Mouse (Mus musculus) limb, embryonic 14.5 days (tissue): Measurements from ENCODE around the gene Phactr2. TPM values are rescaled to one million over a fixed set of nuclear protein-coding genes. Genes with fewer than 3 reads are reported as not detected.
"Not testable (repeated sequence)": the region's sequence is repeated elsewhere in the genome, so short reads cannot be mapped to it uniquely, and the experiment has no call there.

Source experiments
- ATAC-seq: fragments of 200-750 bp; cut with Nextera tagmentation; 2 replicates; pipeline ENCODE4 v1.8.0; 2017; ENCODE audit warnings: low read depth, moderate number of reproducible peaks, moderate TSS enrichment; ENCODE audit not compliant: low FRiP score
- DNase-seq: peaks from one replicate; pipeline ENCODE4 v3.0.0-alpha.2; 2015; ENCODE audit warnings: low spot score
- H3K27ac ChIP-seq: fragments of 300-500 bp; sonication (generic); replicated peaks from 2 replicates; pipeline ENCODE4 v1.5.1; 2014; ENCODE audit warnings: low read depth, mild to moderate bottlenecking, low read length, moderate library complexity, mixed read lengths
- H3K27me3 ChIP-seq: fragments of 300-500 bp; sonication (generic); 2 replicates; pipeline ENCODE4 v1.6.1; 2014; ENCODE audit warnings: low read length, mixed read lengths; ENCODE audit not compliant: control insufficient read depth, insufficient read depth
- H3K36me3 ChIP-seq: fragments of 300-500 bp; sonication (generic); 2 replicates; pipeline ENCODE4 v1.6.1; 2014; ENCODE audit warnings: mild to moderate bottlenecking, low read length, moderate library complexity, mixed read lengths; ENCODE audit not compliant: control insufficient read depth, insufficient read depth
- H3K4me1 ChIP-seq: fragments of 300-500 bp; sonication (generic); 2 replicates; pipeline ENCODE4 v1.6.1; 2014; ENCODE audit warnings: antibody characterized with exemption, low read length, mixed read lengths; ENCODE audit not compliant: control insufficient read depth, insufficient read depth
- H3K4me2 ChIP-seq: fragments of 300-500 bp; sonication (generic); replicated peaks from 2 replicates; pipeline ENCODE4 v1.6.1; 2014; ENCODE audit warnings: low read depth, mild to moderate bottlenecking, low read length, moderate library complexity; ENCODE audit not compliant: severe bottlenecking
- H3K4me3 ChIP-seq: fragments of 300-500 bp; sonication (generic); replicated peaks from 2 replicates; pipeline ENCODE4 v1.5.1; 2014; ENCODE audit warnings: low read length
- H3K9ac ChIP-seq: fragments of 300-500 bp; sonication (generic); 2 replicates; pipeline ENCODE4 v1.6.1; 2014; ENCODE audit warnings: mild to moderate bottlenecking, low read depth, low read length, moderate library complexity; ENCODE audit not compliant: severe bottlenecking
- H3K9me3 ChIP-seq: fragments of 300-500 bp; sonication (generic); 2 replicates; pipeline ENCODE4 v1.6.1; 2016; ENCODE audit warnings: low read length; ENCODE audit not compliant: control insufficient read depth
- POLR2A ChIP-seq: fragments of 200-500 bp; IDR thresholded peaks from 2 replicates; pipeline ENCODE4 v1.8.0; 2012; ENCODE audit warnings: inconsistent platforms, mild to moderate bottlenecking, moderate library complexity, borderline replicate concordance; ENCODE audit not compliant: insufficient read depth, insufficient read length; ENCODE audit errors: extremely low read depth
- WGBS: fragments of 180-500 bp; shearing (Covaris S2); extraction: QIAGEN DNeasy Blood & Tissue Kit; methylation state at CpG from one replicate; pipeline ENCODE4 v1.1.7; 2014; 5-methylcytosine and 5-hydroxymethylcytosine counted together
- polyA plus RNA-seq, 2 experiments: library from polyadenylated mRNA; depleted of rRNA in 1 of 2; stranded (reverse) in 1 of 2; unstranded in 1 of 2; fragments of >200 nt; fragmentation: Nextera tagmentation in 1 of 2; extraction: Ambion mirVana in 1 of 2; gene quantifications; 2 replicates each; pipeline versions ENCODE4 v1.2.1 to v1.2.3; 2012 to 2014

The Phactr2 gene
- polyA plus RNA-seq, 2 experiments: 20.0 to 36.5 TPM

DNA sequence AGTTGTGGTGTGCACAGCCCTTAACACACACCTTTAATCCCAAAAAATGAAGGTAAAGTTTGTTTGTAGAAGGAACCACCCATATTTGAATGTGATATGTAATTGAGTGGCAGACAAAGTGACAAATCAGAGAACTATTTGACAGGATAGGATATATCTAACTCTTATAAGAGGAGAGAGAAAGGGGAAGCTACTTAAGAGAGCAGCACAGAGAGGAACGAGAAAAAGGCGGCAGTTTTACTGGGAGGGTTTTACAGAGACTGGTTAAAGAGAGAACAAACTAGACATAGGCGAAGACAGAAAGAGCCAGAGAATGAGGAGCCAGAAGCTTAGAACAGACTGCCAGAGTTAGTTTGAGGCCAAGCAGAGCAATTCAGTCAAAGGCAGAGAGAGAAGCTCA, 273.4 kb downstream of the Phactr2 start:
- no peak overlapping the region for H3K9ac ChIP-seq
- no peak overlapping the region for H3K4me3 ChIP-seq
- WGBS: 89% methylated on average over 3 of the region's 3 CpGs
- no peak overlapping the region for H3K4me2 ChIP-seq
- ATAC-seq (no peak), DNase-seq (no peak)
- H3K27me3 ChIP-seq: no peaks in the 10 kb centered on the region
- no peaks in the 10 kb centered on the region for H3K9me3 ChIP-seq
- TF ChIP-seq POLR2A: no peak
- H3K27ac ChIP-seq: no peak overlapping the region
- H3K36me3 ChIP-seq: no peaks in the 10 kb centered on the region
- no peaks in the 10 kb centered on the region; the same call in 1 of the 2 replicates for H3K4me1 ChIP-seq

- ATAC-seq (no peak), DNase-seq (no peak)
- TF ChIP-seq POLR2A: no peak
- Histone ChIP-seq H3K36me3 (no peaks in the 10 kb centered on the region), H3K9ac (no peak overlapping the region), H3K27me3 (no peaks in the 10 kb centered on the region), H3K9me3 (no peaks in the 10 kb centered on the region), H3K4me2 (no peak overlapping the region), H3K4me1 (no peaks in the 10 kb centered on the region; the same call in 1 of the 2 replicates), H3K27ac (no peak overlapping the region), H3K4me3 (no peak overlapping the region)
- whole genome bisulfite sequencing: 86% methylated on average over 1 of the region's 1 CpGs
Observed at GRCm38 (mm10) chr10:13199234-13199633, 275.0 kb downstream of the Phactr2 start.

DNA sequence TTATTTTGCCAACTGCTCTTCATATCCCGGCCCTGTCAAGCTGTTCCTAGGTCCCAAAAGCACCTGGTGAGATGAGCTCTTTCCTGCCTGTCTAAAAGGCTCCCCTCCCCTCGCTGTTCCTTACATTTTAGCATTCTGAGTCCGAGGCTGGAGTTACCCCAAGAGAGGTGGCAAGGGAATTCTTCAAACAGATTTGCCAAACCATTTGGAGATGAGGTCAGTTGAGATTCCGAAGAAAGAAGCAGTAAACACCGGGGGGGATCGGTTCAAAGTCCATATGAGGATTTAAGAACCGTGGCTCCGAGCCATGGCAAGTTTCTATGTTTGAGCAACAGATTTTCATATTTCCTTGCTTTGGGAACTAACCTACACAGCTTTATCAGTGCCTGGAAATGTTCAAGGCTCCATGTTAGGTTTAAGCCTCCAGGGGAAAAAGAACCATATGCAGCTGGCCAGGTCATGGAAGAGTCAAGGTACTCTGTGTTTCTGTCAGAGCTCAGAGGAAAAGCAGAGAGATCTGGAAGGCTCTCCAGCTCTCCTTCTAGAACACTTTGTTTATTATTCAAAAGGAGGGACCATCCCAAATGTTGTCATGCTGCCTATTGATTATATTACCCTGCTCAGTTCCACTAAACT, 277.2 kb downstream of the Phactr2 start:
- Histone ChIP-seq H3K36me3 (no peaks in the 10 kb centered on the region), H3K9me3 (no peaks in the 10 kb centered on the region), H3K4me1 (peaks cover 4% of the 10 kb centered on the region; the same call in 1 of the 2 replicates), H3K9ac (no peak overlapping the region), H3K4me2 (no peak overlapping the region), H3K27me3 (no peaks in the 10 kb centered on the region), H3K4me3 (no peak overlapping the region), H3K27ac (no peak overlapping the region)
- ATAC-seq (peak; percentile 50), DNase-seq (peak; percentile 82)
- whole genome bisulfite sequencing: 56% methylated on average over 8 of the region's 8 CpGs
- TF ChIP-seq POLR2A: no peak

GRCm38 (mm10) chr10:13193496-13193895, 280.7 kb downstream of the Phactr2 start:
- not testable (repeated sequence) for ATAC-seq, H3K27me3 ChIP-seq, H3K9me3 ChIP-seq, H3K9ac ChIP-seq, H3K27ac ChIP-seq, DNase-seq, H3K4me1 ChIP-seq
- H3K4me2 ChIP-seq: peak overlapping the region; percentile 79; the same call in 1 of the 2 replicates
- 87% methylated on average over 7 of the region's 7 CpGs for WGBS
- peak overlapping the region; percentile 88 for H3K4me3 ChIP-seq
- peaks cover 13% of the 10 kb centered on the region for H3K36me3 ChIP-seq

- Histone ChIP-seq H3K4me2 (peak within 1 kb of the TSS; percentile 79), H3K9ac (peak within 1 kb of the TSS; percentile 79), H3K4me3 (peak within 1 kb of the TSS; percentile 88), H3K4me1 (peaks cover 5% of the 10 kb centered on the region; the same call in 1 of the 2 replicates), H3K27me3 (no peaks in the 10 kb centered on the region), H3K36me3 (peaks cover 14% of the 10 kb centered on the region), H3K9me3 (no peaks in the 10 kb centered on the region), H3K27ac (peak within 1 kb of the TSS; percentile 77)
- ATAC-seq (peak; percentile 97), DNase-seq (peak; percentile 94)
- TF ChIP-seq POLR2A: no peak
- WGBS: under 1% methylated on average over 42 of the region's 43 CpGs
Observed at GRCm38 (mm10) chr10:13192731-13193351, 281.4 kb downstream of the Phactr2 start, which contains the start of gene Ltv1. Ltv1 (minus strand) TSS chr10:13193168.
